Mouse (Mus musculus): ENCODE data around the gene Wnk2. TPM values are rescaled to one million over a fixed set of nuclear protein-coding genes. Genes with fewer than 3 reads are reported as not detected.

Wnk2 gene
- polyA plus RNA-seq, 1 experiment: not detected

DNA sequence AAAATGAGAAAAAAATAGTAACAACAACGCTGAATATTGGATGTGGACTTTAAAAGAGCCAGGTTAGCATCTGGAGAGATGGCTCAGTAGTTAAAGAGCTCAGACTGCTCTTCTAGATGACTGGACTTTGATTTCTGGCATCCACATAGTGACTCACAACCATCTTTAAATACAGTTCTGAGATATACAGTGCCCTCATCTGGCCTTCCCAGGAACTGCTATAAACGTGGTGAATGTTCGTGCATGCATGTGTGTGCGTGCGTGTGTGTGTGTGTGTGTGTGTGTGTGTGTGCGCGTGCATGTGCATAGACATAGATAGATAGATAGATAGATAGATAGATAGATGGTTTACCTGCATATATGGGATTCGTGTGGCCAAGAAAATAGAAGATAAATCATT lies 30.3 kb downstream of the Wnk2 start:
- Histone ChIP-seq H3ac (ENCODE audit: control insufficient read depth, insufficient read length) (no peak overlapping the region), H3K36me3 (ENCODE audit: control insufficient read depth, insufficient read depth) (no peaks in the 10 kb centered on the region), H3K4me2 (ENCODE audit: low read depth) (no peak overlapping the region), H3K27me3 (ENCODE audit: control insufficient read depth, insufficient read depth, insufficient read length) (peaks cover 41% of the 10 kb centered on the region), H3K4me3 (no peak overlapping the region), H3K79me2 (ENCODE audit: control insufficient read depth, insufficient read depth) (no peaks in the 10 kb centered on the region)
- no peak for TF ChIP-seq TCF3 (IDR thresholded peaks at IDR 0.05; ENCODE audit: insufficient read length, low read depth)
- no peak for TF ChIP-seq POLR2A (IDR thresholded peaks at IDR 0.05; ENCODE audit: insufficient read length, low read depth)
- no peak for TF ChIP-seq SRF (IDR thresholded peaks at IDR 0.05; ENCODE audit: control insufficient read depth, insufficient read length, low read depth)
- no peak for TF ChIP-seq REST (IDR thresholded peaks at IDR 0.05; ENCODE audit: insufficient read depth, insufficient read length)
- TF ChIP-seq E2F4 (IDR thresholded peaks at IDR 0.05; ENCODE audit: insufficient read depth): no peak
- TF ChIP-seq USF1 (IDR thresholded peaks at IDR 0.05; ENCODE audit: low read depth): no peak
- TF ChIP-seq CEBPB (IDR thresholded peaks at IDR 0.05; ENCODE audit: insufficient read depth, poor library complexity, severe bottlenecking): no peak
- no peak for TF ChIP-seq MAX (IDR thresholded peaks at IDR 0.05; ENCODE audit: low read depth)

DNA sequence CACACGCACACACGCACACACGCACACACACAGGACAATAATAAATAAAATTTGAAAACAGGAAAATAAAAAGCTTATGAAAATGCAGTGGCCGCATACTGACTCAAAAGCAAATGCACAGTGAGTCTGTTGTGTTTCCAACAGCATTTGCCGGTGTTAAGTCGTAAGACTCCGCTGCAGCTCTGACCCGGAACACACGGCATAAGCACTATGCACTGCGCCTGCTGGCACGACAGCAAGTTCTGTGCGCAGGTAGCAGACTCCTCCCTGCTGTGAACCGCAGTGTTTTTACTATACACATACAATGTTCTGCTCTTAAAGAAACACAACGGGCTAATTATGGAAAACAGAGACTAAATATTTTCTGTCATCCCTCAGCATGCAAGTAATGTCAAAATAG lies 32.9 kb downstream of the Wnk2 start:
- H3K36me3 ChIP-seq (ENCODE audit: control insufficient read depth, insufficient read depth): no peaks in the 10 kb centered on the region
- no peak overlapping the region for H3K4me3 ChIP-seq
- no peak overlapping the region for H3ac ChIP-seq (ENCODE audit: control insufficient read depth, insufficient read length)
- no peaks in the 10 kb centered on the region for H3K79me2 ChIP-seq (ENCODE audit: control insufficient read depth, insufficient read depth)
- peaks cover 47% of the 10 kb centered on the region for H3K27me3 ChIP-seq (ENCODE audit: control insufficient read depth, insufficient read depth, insufficient read length)
- no peak for TF ChIP-seq REST (IDR thresholded peaks at IDR 0.05; ENCODE audit: insufficient read depth, insufficient read length)
- TF ChIP-seq TCF3 (IDR thresholded peaks at IDR 0.05; ENCODE audit: insufficient read length, low read depth): no peak
- no peak for TF ChIP-seq E2F4 (IDR thresholded peaks at IDR 0.05; ENCODE audit: insufficient read depth)
- no peak for TF ChIP-seq POLR2A (IDR thresholded peaks at IDR 0.05; ENCODE audit: insufficient read length, low read depth)
- TF ChIP-seq SRF (IDR thresholded peaks at IDR 0.05; ENCODE audit: control insufficient read depth, insufficient read length, low read depth): no peak
- TF ChIP-seq CEBPB (IDR thresholded peaks at IDR 0.05; ENCODE audit: insufficient read depth, poor library complexity, severe bottlenecking): no peak
- TF ChIP-seq MYOD1 (IDR thresholded peaks at IDR 0.05; ENCODE audit: control insufficient read depth in 1 of 3, insufficient read length in 2 of 3, low read depth in 2 of 3): no peak
- TF ChIP-seq USF1 (IDR thresholded peaks at IDR 0.05; ENCODE audit: low read depth): no peak
- TF ChIP-seq MAX (IDR thresholded peaks at IDR 0.05; ENCODE audit: low read depth): no peak
- no peak for TF ChIP-seq MYOG (IDR thresholded peaks at IDR 0.05; ENCODE audit: control insufficient read depth in 1 of 3, insufficient read depth in 1 of 3, insufficient read length in 2 of 3, low read depth in 2 of 3)
- TF ChIP-seq POLR2AphosphoS2 (IDR thresholded peaks at IDR 0.05; ENCODE audit: insufficient read length, low read depth): no peak
- TF ChIP-seq TCF12 (IDR thresholded peaks at IDR 0.05; ENCODE audit: insufficient read depth, poor library complexity, severe bottlenecking): no peak
- H3K4me2 ChIP-seq (ENCODE audit: low read depth): no peak overlapping the region

DNA sequence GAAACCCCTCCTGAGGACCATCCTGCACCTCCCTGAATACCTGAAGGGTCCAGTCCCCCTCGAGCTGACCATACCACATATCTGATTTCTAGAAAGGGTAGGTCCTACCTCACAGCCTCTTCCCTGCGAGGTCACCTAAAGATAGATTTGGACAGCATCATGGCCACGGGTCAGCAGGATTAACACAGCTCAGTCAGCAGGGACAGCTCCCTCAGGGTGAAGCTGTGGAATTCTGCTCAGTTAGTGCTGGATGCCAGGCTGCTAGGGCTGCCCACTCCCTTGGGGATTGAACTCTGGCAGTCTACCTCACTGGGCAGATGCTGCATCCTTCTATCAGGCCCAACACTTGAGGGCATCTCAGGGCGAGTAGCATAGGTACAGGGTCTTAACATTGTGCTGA lies 33.7 kb downstream of the Wnk2 start:
- H3K27me3 ChIP-seq (ENCODE audit: control insufficient read depth, insufficient read depth, insufficient read length): peaks cover 55% of the 10 kb centered on the region
- H3K4me2 ChIP-seq (ENCODE audit: low read depth): no peak overlapping the region
- H3K4me3 ChIP-seq: no peak overlapping the region
- no peaks in the 10 kb centered on the region for H3K79me2 ChIP-seq (ENCODE audit: control insufficient read depth, insufficient read depth)
- TF ChIP-seq TCF3 (IDR thresholded peaks at IDR 0.05; ENCODE audit: insufficient read length, low read depth) (no peak), USF1 (IDR thresholded peaks at IDR 0.05; ENCODE audit: low read depth) (no peak), REST (IDR thresholded peaks at IDR 0.05; ENCODE audit: insufficient read depth, insufficient read length) (peak; percentile 27)
- H3K36me3 ChIP-seq (ENCODE audit: control insufficient read depth, insufficient read depth): no peaks in the 10 kb centered on the region
- H3ac ChIP-seq (ENCODE audit: control insufficient read depth, insufficient read length): no peak overlapping the region

DNA sequence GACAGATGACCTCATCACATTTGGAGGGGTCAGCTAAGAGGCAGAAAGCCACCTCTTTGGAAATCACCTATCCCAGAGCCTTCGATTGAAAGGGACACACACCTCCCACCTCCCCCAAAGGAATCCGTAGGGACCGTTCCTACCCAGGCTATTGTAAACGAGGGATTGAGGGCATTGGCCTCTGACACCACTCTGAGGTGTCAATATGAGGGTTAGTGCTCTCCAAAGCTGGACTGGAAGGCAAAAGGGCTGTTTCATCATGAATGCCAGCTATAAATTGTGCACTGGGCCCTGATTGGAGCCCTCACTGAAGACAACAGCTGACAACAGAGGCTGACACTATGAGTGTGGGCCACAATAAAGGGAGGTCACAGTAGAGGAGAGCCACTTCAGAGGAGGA lies 34.5 kb downstream of the Wnk2 start:
- H3K4me3 ChIP-seq: no peak overlapping the region
- no peak overlapping the region for H3ac ChIP-seq (ENCODE audit: control insufficient read depth, insufficient read length)
- no peaks in the 10 kb centered on the region for H3K79me2 ChIP-seq (ENCODE audit: control insufficient read depth, insufficient read depth)
- peaks cover 55% of the 10 kb centered on the region for H3K27me3 ChIP-seq (ENCODE audit: control insufficient read depth, insufficient read depth, insufficient read length)
- no peaks in the 10 kb centered on the region for H3K36me3 ChIP-seq (ENCODE audit: control insufficient read depth, insufficient read depth)
- no peak overlapping the region for H3K4me2 ChIP-seq (ENCODE audit: low read depth)
- TF ChIP-seq CEBPB (IDR thresholded peaks at IDR 0.05; ENCODE audit: insufficient read depth, poor library complexity, severe bottlenecking): no peak
- no peak for TF ChIP-seq MYOD1 (IDR thresholded peaks at IDR 0.05; ENCODE audit: control insufficient read depth in 1 of 3, insufficient read length in 2 of 3, low read depth in 2 of 3)
- TF ChIP-seq USF1 (IDR thresholded peaks at IDR 0.05; ENCODE audit: low read depth): no peak
- no peak for TF ChIP-seq REST (IDR thresholded peaks at IDR 0.05; ENCODE audit: insufficient read depth, insufficient read length)
- TF ChIP-seq E2F4 (IDR thresholded peaks at IDR 0.05; ENCODE audit: insufficient read depth): no peak
- TF ChIP-seq TCF12 (IDR thresholded peaks at IDR 0.05; ENCODE audit: insufficient read depth, poor library complexity, severe bottlenecking): no peak
- TF ChIP-seq SRF (IDR thresholded peaks at IDR 0.05; ENCODE audit: control insufficient read depth, insufficient read length, low read depth): no peak
- no peak for TF ChIP-seq TCF3 (IDR thresholded peaks at IDR 0.05; ENCODE audit: insufficient read length, low read depth)
- TF ChIP-seq POLR2A (IDR thresholded peaks at IDR 0.05; ENCODE audit: insufficient read length, low read depth): no peak
- no peak for TF ChIP-seq MYOG (IDR thresholded peaks at IDR 0.05; ENCODE audit: control insufficient read depth in 1 of 3, insufficient read depth in 1 of 3, insufficient read length in 2 of 3, low read depth in 2 of 3)
- no peak for TF ChIP-seq POLR2AphosphoS2 (IDR thresholded peaks at IDR 0.05; ENCODE audit: insufficient read length, low read depth)
- no peak for TF ChIP-seq MAX (IDR thresholded peaks at IDR 0.05; ENCODE audit: low read depth)

DNA sequence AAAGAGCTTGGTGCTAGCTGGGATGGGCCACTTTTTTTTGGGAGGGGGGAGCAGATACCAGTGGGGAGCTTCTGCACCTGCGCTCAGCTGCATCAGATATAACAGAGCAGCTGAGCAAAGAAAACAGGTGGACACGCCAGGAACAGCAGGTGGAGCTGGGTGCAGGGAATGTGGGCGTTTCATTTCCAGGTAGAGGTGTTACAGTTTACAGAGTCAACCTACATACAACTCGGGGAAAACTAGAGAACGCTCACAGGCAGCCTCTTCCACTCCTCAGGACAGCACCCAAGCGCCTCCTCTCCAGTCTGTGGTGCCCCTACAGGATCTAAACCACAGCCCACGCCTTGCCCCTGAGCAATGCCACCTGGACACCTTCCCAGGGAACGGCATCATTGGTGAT lies 35.2 kb downstream of the Wnk2 start:
- no peak for TF ChIP-seq POLR2A (IDR thresholded peaks at IDR 0.05; ENCODE audit: insufficient read length, low read depth)
- no peak for TF ChIP-seq REST (IDR thresholded peaks at IDR 0.05; ENCODE audit: insufficient read depth, insufficient read length)
- TF ChIP-seq USF1 (IDR thresholded peaks at IDR 0.05; ENCODE audit: low read depth): no peak
- no peak for TF ChIP-seq MYOG (IDR thresholded peaks at IDR 0.05; ENCODE audit: control insufficient read depth in 1 of 3, insufficient read depth in 1 of 3, insufficient read length in 2 of 3, low read depth in 2 of 3)
- no peak for TF ChIP-seq TCF3 (IDR thresholded peaks at IDR 0.05; ENCODE audit: insufficient read length, low read depth)
- TF ChIP-seq SRF (IDR thresholded peaks at IDR 0.05; ENCODE audit: control insufficient read depth, insufficient read length, low read depth): no peak
- TF ChIP-seq TCF12 (IDR thresholded peaks at IDR 0.05; ENCODE audit: insufficient read depth, poor library complexity, severe bottlenecking): no peak
- TF ChIP-seq CEBPB (IDR thresholded peaks at IDR 0.05; ENCODE audit: insufficient read depth, poor library complexity, severe bottlenecking): no peak
- no peak for TF ChIP-seq POLR2AphosphoS2 (IDR thresholded peaks at IDR 0.05; ENCODE audit: insufficient read length, low read depth)
- no peak for TF ChIP-seq MYOD1 (IDR thresholded peaks at IDR 0.05; ENCODE audit: control insufficient read depth in 1 of 3, insufficient read length in 2 of 3, low read depth in 2 of 3)
- no peak for TF ChIP-seq E2F4 (IDR thresholded peaks at IDR 0.05; ENCODE audit: insufficient read depth)
- no peak for TF ChIP-seq MAX (IDR thresholded peaks at IDR 0.05; ENCODE audit: low read depth)
- peaks cover 59% of the 10 kb centered on the region for H3K27me3 ChIP-seq (ENCODE audit: control insufficient read depth, insufficient read depth, insufficient read length)
- H3K4me3 ChIP-seq: no peak overlapping the region
- no peak overlapping the region for H3K4me2 ChIP-seq (ENCODE audit: low read depth)
- H3K79me2 ChIP-seq (ENCODE audit: control insufficient read depth, insufficient read depth): no peaks in the 10 kb centered on the region
- H3K36me3 ChIP-seq (ENCODE audit: control insufficient read depth, insufficient read depth): no peaks in the 10 kb centered on the region
- no peak overlapping the region for H3ac ChIP-seq (ENCODE audit: control insufficient read depth, insufficient read length)
